Mouse (Mus musculus): ENCODE results near the gene Krt16.
"Not testable (repeated sequence)": the region's sequence is repeated elsewhere in the genome, so short reads cannot be mapped to it uniquely, and the experiment has no call there.

The Krt16 gene

GRCm38 (mm10) chr11:100257967-100258366 lies 9.3 kb upstream of the Krt16 start:
- no peak for DNase-seq (ENCODE audit: low spot score in 2 of 2)

DNA sequence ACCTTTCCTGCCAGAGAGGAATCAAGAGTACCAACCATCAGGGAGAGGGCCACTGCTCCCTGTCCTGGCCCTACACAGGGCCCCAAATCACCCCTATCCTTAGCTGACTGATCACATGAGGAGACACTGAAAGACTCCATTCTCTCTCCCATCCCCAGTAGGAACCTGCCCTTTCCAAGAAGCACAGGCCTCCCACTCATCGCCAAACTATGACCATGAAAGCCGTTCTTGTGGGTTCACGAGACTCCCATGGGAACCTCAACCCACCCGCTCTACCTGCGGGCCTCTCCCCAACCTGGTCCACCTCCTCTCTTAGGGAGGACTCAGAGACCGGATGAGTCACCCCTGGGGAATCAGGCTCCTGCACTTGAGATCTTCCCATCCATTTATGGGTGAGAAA lies 6.8 kb upstream of the Krt16 start:
- no peak for DNase-seq (ENCODE audit: low spot score in 2 of 2)

GRCm38 (mm10) chr11:100254360-100255090 lies 5.8 kb upstream of the Krt16 start:
- no peak for DNase-seq (ENCODE audit: low spot score in 2 of 2)

DNA sequence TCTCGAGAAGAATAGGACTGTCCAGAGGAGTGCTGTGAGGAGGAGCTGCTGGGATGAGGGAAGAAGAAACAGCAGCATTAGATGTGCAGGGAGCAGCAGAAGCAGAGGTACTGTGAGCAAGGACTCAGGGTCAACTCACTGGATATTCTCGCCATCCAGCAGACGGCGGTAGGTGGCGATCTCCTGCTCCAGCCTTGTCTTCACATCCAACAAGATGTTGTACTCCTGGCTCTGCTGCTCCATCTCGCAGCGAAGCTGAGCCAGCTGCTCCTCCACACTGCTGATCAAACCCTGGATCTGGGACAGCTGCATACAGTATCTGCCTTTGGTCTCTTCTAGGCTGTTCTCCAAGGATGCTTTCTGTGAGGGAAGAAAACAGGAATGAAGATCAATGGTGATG lies 2.2 kb downstream of the Krt16 start:
- DNase-seq (ENCODE audit: low spot score in 2 of 2) = not testable (repeated sequence)

GRCm38 (mm10) chr11:100240272-100240671 lies 8.4 kb downstream of the Krt16 start:
- DNase-seq (ENCODE audit: low spot score in 2 of 2) = not testable (repeated sequence)

- no peak for DNase-seq (ENCODE audit: low spot score in 2 of 2)
Observed at GRCm38 (mm10) chr11:100221741-100222140, 27.0 kb downstream of the Krt16 start.

GRCm38 (mm10) chr11:100219304-100219703 lies 29.4 kb downstream of the Krt16 start:
- DNase-seq (ENCODE audit: low spot score in 2 of 2) = no peak

DNA sequence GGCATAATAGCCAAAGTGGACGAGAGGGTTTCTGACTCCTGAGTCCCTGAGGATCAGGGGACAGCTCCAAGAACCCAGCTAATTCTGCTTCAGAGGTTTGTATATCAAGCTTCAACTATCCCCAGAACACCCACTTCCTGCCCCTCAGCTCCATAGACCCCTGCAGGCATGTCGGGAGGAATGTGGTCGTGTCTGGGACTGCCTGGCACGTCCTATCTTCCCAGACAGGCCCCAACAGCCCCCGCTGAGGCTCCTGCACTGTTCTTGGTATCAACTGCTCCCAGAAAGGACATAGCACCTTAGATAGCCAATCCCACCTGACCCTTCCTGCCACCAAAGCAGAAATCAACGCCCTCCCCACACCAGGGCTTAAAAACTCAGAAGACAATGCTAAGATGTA lies 40.2 kb downstream of the Krt16 start:
- no peak for DNase-seq (ENCODE audit: low spot score in 2 of 2)

GRCm38 (mm10) chr11:100207498-100207897 lies 41.2 kb downstream of the Krt16 start, which contains the start of gene Krt14:
TSS of gene Krt14 (minus strand) at chr11:100207548.
- no peak for DNase-seq (ENCODE audit: low spot score in 2 of 2)

- no peak for DNase-seq (ENCODE audit: low spot score in 2 of 2)
Observed at GRCm38 (mm10) chr11:100203448-100203847, 45.3 kb downstream of the Krt16 start.

DNA sequence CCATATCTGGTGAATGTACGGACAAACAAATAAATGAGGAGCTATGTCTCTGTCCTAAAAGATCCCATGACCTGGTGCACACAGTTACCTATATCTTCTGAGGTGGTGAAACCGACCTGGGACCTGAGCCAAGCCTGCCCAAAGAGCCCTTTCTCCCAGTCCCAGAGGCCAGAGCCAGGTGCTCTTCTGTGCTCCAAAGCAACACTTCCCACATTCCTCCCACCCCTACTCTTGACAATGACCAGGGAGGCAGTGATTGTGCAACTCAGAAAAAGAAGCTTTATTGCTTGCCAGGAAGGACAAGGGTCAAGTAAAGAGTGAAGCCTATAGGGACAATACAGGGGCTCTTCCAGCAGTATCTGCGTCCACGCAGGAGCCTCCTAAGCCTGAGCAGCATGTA lies 45.8 kb downstream of the Krt16 start:
- DNase-seq (ENCODE audit: low spot score in 2 of 2) = no peak

GRCm38 (mm10) chr11:100200104-100200820 lies 48.4 kb downstream of the Krt16 start:
- DNase-seq (ENCODE audit: low spot score in 2 of 2) = no peak

DNA sequence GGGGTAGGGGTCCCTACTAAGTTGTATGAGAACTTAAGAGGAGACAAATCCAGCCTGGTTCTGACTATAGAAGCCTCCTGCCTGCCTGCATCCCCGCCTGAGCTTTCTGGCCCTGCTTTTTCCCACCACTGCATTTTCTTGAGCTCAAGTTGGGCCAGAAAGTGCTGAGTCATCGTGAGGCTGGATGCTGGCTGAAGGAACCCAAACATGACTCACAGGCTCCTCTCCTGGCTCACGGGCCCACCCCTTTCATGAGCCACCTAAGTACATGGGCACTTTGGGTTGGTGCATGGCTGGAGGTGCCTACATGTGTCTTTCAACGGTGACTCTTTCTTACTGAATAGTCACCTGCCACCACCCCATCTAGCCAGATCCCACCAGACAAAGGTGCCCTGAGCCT lies 50.0 kb downstream of the Krt16 start:
- no peak for DNase-seq (ENCODE audit: low spot score in 2 of 2)

Data from heart, adult 9 months (tissue).